Mouse (Mus musculus): ENCODE measurements around the gene Dixdc1. TPM values are rescaled to one million over a fixed set of nuclear protein-coding genes. Genes with fewer than 3 reads are reported as not detected.

Dixdc1 gene
- polyA plus RNA-seq, 1 experiment from 2014 or later: 7.7 TPM

- ATAC-seq (replicated peaks; ENCODE audit: low FRiP score, low TSS enrichment, low read depth): peak; percentile 63
- whole genome bisulfite sequencing: under 1% methylated on average over 63 of the region's 70 CpGs
Measured at GRCm38 (mm10) chr9:50698418-50699409, 40.6 kb downstream of the Dixdc1 start.

GRCm38 (mm10) chr9:50697706-50698041, 41.6 kb downstream of the Dixdc1 start:
- Histone ChIP-seq H3K4me1 (replicated peaks; ENCODE audit: control insufficient read depth, insufficient read depth, low read length) (peaks cover 10% of the 10 kb centered on the region), H3K9ac (ENCODE audit: low read length) (peak overlapping the region; percentile 22; the same call in 1 of the 2 replicates), H3K27me3 (replicated peaks; ENCODE audit: control insufficient read depth, insufficient read depth, low read length) (peaks cover 14% of the 10 kb centered on the region; the same call in 1 of the 2 replicates), H3K27ac (ENCODE audit: low read depth) (no peak overlapping the region), H3K9me3 (ENCODE audit: control insufficient read depth, low read length) (no peaks in the 10 kb centered on the region), H3K4me3 (ENCODE audit: low read depth, low read length) (peak overlapping the region; percentile 59; the same call in 1 of the 2 replicates), H3K4me2 (ENCODE audit: low read length) (peak overlapping the region; percentile 99), H3K36me3 (ENCODE audit: control insufficient read depth, insufficient read depth, low read length) (no peaks in the 10 kb centered on the region)
- 0 out of 2 replicates have a peak, but pooled peaks have one; percentile 35 for ATAC-seq (replicated peaks; ENCODE audit: low FRiP score, low TSS enrichment, low read depth)
- peak; percentile 76 for DNase-seq (ENCODE audit: low spot score)
- WGBS: under 1% methylated on average over 12 of the region's 12 CpGs

More at GRCm38 (mm10) chr9:50698418-50699409, 40.6 kb downstream of the Dixdc1 start:
- Histone ChIP-seq H3K36me3 (ENCODE audit: control insufficient read depth, insufficient read depth, low read length) (no peaks in the 10 kb centered on the region), H3K9ac (ENCODE audit: low read length) (peak overlapping the region; percentile 22), H3K27me3 (replicated peaks; ENCODE audit: control insufficient read depth, insufficient read depth, low read length) (peaks cover 14% of the 10 kb centered on the region; the same call in 1 of the 2 replicates), H3K4me3 (ENCODE audit: low read depth, low read length) (peak overlapping the region; percentile 59), H3K4me2 (ENCODE audit: low read length) (peak overlapping the region; percentile 99), H3K4me1 (replicated peaks; ENCODE audit: control insufficient read depth, insufficient read depth, low read length) (peaks cover 5% of the 10 kb centered on the region), H3K27ac (ENCODE audit: low read depth) (no peak overlapping the region), H3K9me3 (ENCODE audit: control insufficient read depth, low read length) (no peaks in the 10 kb centered on the region)
- peak; percentile 72 for DNase-seq (ENCODE audit: low spot score)

DNA sequence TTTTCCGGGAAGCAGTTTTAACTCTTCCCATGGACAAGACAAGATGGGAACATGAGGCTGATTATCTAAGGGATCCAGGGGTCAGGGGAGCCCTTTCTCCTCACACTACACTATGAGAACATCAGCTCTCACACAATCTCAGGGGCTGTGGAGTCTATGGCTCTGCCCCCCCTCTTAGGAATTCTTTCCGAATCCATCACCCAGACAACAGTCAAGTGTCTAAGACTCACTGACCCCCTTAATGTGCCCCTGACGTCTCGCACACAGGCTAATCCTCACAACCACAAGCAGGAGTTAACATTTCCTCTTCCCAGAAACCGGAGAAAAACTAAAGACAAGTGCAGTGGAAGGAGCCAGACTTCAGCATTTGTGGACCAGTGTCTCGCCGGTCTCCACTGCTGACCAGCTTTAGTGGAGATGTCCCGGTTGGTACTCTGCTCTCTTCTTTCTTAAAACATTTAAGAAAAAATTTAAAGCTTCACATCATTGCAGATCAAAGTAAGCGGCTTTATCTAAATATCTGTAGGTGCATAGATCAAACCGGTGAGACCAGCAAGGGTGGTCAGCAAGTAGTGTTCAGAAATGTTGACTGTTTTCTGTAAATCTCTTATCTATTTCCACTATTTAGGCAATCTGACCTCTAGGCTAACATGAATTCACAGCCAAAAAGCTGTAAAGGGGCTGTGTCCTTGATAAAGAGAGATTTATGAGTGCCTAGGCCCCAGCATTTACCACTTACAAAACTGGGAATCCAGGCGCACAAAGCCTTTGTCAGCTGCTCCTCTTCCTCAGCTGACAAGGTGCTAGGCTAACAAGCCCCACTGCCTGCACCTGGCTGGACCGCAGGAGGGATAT, 42.2 kb downstream of the Dixdc1 start:
- Histone ChIP-seq H3K4me1 (replicated peaks; ENCODE audit: control insufficient read depth, insufficient read depth, low read length) (peaks cover 11% of the 10 kb centered on the region), H3K27me3 (replicated peaks; ENCODE audit: control insufficient read depth, insufficient read depth, low read length) (peaks cover 14% of the 10 kb centered on the region; the same call in 1 of the 2 replicates), H3K4me3 (ENCODE audit: low read depth, low read length) (peak overlapping the region; percentile 59; the same call in 1 of the 2 replicates), H3K36me3 (ENCODE audit: control insufficient read depth, insufficient read depth, low read length) (no peaks in the 10 kb centered on the region), H3K9me3 (ENCODE audit: control insufficient read depth, low read length) (no peaks in the 10 kb centered on the region), H3K9ac (ENCODE audit: low read length) (peak overlapping the region; percentile 22; the same call in 1 of the 2 replicates), H3K27ac (ENCODE audit: low read depth) (no peak overlapping the region), H3K4me2 (ENCODE audit: low read length) (peak overlapping the region; percentile 99)
- WGBS: 55% methylated on average over 12 of the region's 12 CpGs
- no peak for ATAC-seq (replicated peaks; ENCODE audit: low FRiP score, low TSS enrichment, low read depth)
- DNase-seq (ENCODE audit: low spot score): no peak

- H3K27me3 ChIP-seq (replicated peaks; ENCODE audit: control insufficient read depth, insufficient read depth, low read length): peaks cover 14% of the 10 kb centered on the region; the same call in 1 of the 2 replicates
- H3K4me1 ChIP-seq (replicated peaks; ENCODE audit: control insufficient read depth, insufficient read depth, low read length): peaks cover 11% of the 10 kb centered on the region
- no peaks in the 10 kb centered on the region for H3K9me3 ChIP-seq (ENCODE audit: control insufficient read depth, low read length)
- DNase-seq (ENCODE audit: low spot score): no peak
- H3K27ac ChIP-seq (ENCODE audit: low read depth): no peak overlapping the region
- H3K4me3 ChIP-seq (ENCODE audit: low read depth, low read length): no peak overlapping the region
- no peak for ATAC-seq (replicated peaks; ENCODE audit: low FRiP score, low TSS enrichment, low read depth)
- 87% methylated on average over 6 of the region's 6 CpGs for WGBS
- no peak overlapping the region for H3K9ac ChIP-seq (ENCODE audit: low read length)
- no peaks in the 10 kb centered on the region for H3K36me3 ChIP-seq (ENCODE audit: control insufficient read depth, insufficient read depth, low read length)
- no peak overlapping the region for H3K4me2 ChIP-seq (ENCODE audit: low read length)
Measured at GRCm38 (mm10) chr9:50695153-50695552, 44.2 kb downstream of the Dixdc1 start.

GRCm38 (mm10) chr9:50693631-50694030, 45.7 kb downstream of the Dixdc1 start:
- 0 out of 2 replicates have a peak, but pooled peaks cover 8% of the 10 kb centered on the region for H3K27me3 ChIP-seq (replicated peaks; ENCODE audit: control insufficient read depth, insufficient read depth, low read length)

GRCm38 (mm10) chr9:50692626-50693580, 46.4 kb downstream of the Dixdc1 start:
- DNase-seq (ENCODE audit: low spot score) (no peak), ATAC-seq (replicated peaks; ENCODE audit: low FRiP score, low TSS enrichment, low read depth) (peak; percentile 69)
- Histone ChIP-seq H3K4me1 (replicated peaks; ENCODE audit: control insufficient read depth, insufficient read depth, low read length) (peaks cover 6% of the 10 kb centered on the region), H3K36me3 (ENCODE audit: control insufficient read depth, insufficient read depth, low read length) (0 out of 2 replicates have a peak, but pooled peaks cover 6% of the 10 kb centered on the region), H3K9me3 (ENCODE audit: control insufficient read depth, low read length) (no peaks in the 10 kb centered on the region), H3K4me3 (ENCODE audit: low read depth, low read length) (no peak overlapping the region), H3K9ac (ENCODE audit: low read length) (no peak overlapping the region), H3K27ac (ENCODE audit: low read depth) (no peak overlapping the region), H3K27me3 (replicated peaks; ENCODE audit: control insufficient read depth, insufficient read depth, low read length) (0 out of 2 replicates have a peak, but pooled peaks cover 2% of the 10 kb centered on the region), H3K4me2 (ENCODE audit: low read length) (0 out of 2 replicates have a peak overlapping the region, but pooled peaks have one; percentile 9)
- 28% methylated on average over 13 of the region's 13 CpGs for WGBS

More at GRCm38 (mm10) chr9:50693631-50694030, 45.7 kb downstream of the Dixdc1 start:
- Histone ChIP-seq H3K27ac (ENCODE audit: low read depth) (no peak overlapping the region), H3K4me2 (ENCODE audit: low read length) (0 out of 2 replicates have a peak overlapping the region, but pooled peaks have one; percentile 7), H3K4me1 (replicated peaks; ENCODE audit: control insufficient read depth, insufficient read depth, low read length) (peaks cover 11% of the 10 kb centered on the region), H3K36me3 (ENCODE audit: control insufficient read depth, insufficient read depth, low read length) (0 out of 2 replicates have a peak, but pooled peaks cover 3% of the 10 kb centered on the region), H3K9me3 (ENCODE audit: control insufficient read depth, low read length) (no peaks in the 10 kb centered on the region), H3K9ac (ENCODE audit: low read length) (no peak overlapping the region), H3K4me3 (ENCODE audit: low read depth, low read length) (no peak overlapping the region)
- WGBS: 18% methylated on average over 10 of the region's 10 CpGs
- peak; percentile 71 for DNase-seq (ENCODE audit: low spot score)
- peak; percentile 37; the same call in 1 of the 2 replicates for ATAC-seq (replicated peaks; ENCODE audit: low FRiP score, low TSS enrichment, low read depth)

DNA sequence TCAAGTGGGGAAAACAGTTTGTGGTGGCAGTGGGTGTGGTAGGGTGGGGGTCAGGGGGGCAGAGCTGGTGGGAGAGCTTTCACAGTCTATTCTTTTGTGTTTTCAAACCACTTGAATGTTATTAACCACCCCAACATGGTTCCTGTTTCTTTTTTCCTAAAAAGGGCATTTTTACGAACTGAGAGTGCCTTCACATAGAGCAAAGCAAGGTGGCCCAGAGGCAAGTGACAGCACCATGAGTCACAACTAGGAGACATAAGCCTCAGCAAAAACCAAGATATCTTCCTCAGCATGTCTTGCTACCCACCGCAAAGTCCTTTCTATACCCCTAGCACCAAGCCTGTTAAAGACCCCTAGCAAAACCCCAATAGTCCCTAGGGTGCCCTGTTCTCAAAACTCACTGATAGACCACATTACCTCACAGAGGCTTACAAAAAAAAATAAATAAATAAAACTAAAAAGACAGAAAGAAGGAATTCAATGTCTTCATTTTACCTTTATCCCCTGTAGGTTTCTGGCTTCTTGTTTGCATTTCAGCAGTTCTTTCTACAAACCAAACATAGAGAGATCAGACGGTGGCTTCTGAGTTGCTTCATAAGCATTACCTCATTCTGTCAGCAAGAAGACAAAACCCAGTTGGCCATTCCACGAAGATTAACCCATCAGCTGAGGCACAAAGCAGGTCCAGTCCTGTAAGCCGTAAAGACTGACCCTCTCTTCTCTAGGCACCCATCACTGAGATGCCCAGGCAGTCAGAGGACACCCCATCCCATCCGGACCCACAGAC, 52.3 kb downstream of the Dixdc1 start:
- Histone ChIP-seq H3K27me3 (replicated peaks; ENCODE audit: control insufficient read depth, insufficient read depth, low read length) (no peaks in the 10 kb centered on the region), H3K4me1 (replicated peaks; ENCODE audit: control insufficient read depth, insufficient read depth, low read length) (no peaks in the 10 kb centered on the region), H3K9me3 (ENCODE audit: control insufficient read depth, low read length) (no peaks in the 10 kb centered on the region), H3K4me2 (ENCODE audit: low read length) (no peak overlapping the region), H3K36me3 (ENCODE audit: control insufficient read depth, insufficient read depth, low read length) (peaks cover 12% of the 10 kb centered on the region; the same call in 1 of the 2 replicates), H3K9ac (ENCODE audit: low read length) (no peak overlapping the region), H3K4me3 (ENCODE audit: low read depth, low read length) (no peak overlapping the region), H3K27ac (ENCODE audit: low read depth) (no peak overlapping the region)
- DNase-seq (ENCODE audit: low spot score) (no peak), ATAC-seq (replicated peaks; ENCODE audit: low FRiP score, low TSS enrichment, low read depth) (no peak)
- 63% methylated on average over 6 of the region's 6 CpGs for WGBS

Measured in intestine, embryonic 14.5 days (tissue).